8 mouse cellular contexts compared by ENCODE assay signal in genomic region chr10:115587301-115587969, GRCm38 (mm10). TPM values are rescaled to one million over a fixed set of nuclear protein-coding genes. Genes with fewer than 3 reads are reported as not detected.
A peak's percentile ranks its signal among the peaks of the same experiment; 100 is the strongest.
DNase-seq lines count a peak whose midpoint lies in the region; ATAC-seq and TF ChIP-seq lines count a peak whose summit lies in the region.

Gene Lgr5, minus strand, starts transcription at chr10:115587780.

- no peak within 1 kb of the TSS for H3K27ac ChIP-seq in intestine, embryonic 15.5 days
- H3K27ac ChIP-seq in small intestine, adult 2 months (ENCODE audit: insufficient read depth, low read depth, low read length), result no peak within 1 kb of the TSS

- under 1% methylated on average over 47 of the region's 47 CpGs for WGBS in intestine, embryonic 15.5 days
- WGBS in small intestine, adult 2 months, result under 1% methylated on average over 46 of the region's 47 CpGs

- peak within 1 kb of the TSS; percentile 97 for H3K4me2 ChIP-seq in intestine, embryonic 15.5 days (replicated peaks)

- no peak for TF ChIP-seq POLR2A in small intestine, adult 2 months (IDR thresholded peaks at IDR 0.05; ENCODE audit: low read depth, low read length)

- H3K4me3 ChIP-seq in intestine, embryonic 15.5 days (replicated peaks), result peak within 1 kb of the TSS; percentile 54
- peak within 1 kb of the TSS; percentile 55 for H3K4me3 ChIP-seq in small intestine, adult 2 months (ENCODE audit: low read depth, low read length)

- peaks cover 18% of the 10 kb centered on the region; the same call in 1 of the 2 replicates for H3K27me3 ChIP-seq in intestine, embryonic 15.5 days (replicated peaks)
- peaks cover 15% of the 10 kb centered on the region for H3K27me3 ChIP-seq in small intestine, adult 2 months (ENCODE audit: control insufficient read depth, insufficient read depth, low read length)

- DNase-seq in ZHBTc4 (ENCODE audit: low read depth, low spot score), result peak; percentile 62
- peak; percentile 77 for DNase-seq in cerebellum, adult 9-10 months
- peak in 1 of 2 experiments; percentile 68 for DNase-seq in frontal cortex, adult 2 months (ENCODE audit: extremely low spot score in 1 of 2, low spot score in 1 of 2)
- peak; percentile 53 to 72 for DNase-seq in left cerebral cortex, postnatal 25 days (ENCODE audit: low spot score in 2 of 2)
- DNase-seq in gastrocnemius, postnatal 36 days, result no peak

- peaks cover 12% of the 10 kb centered on the region for H3K4me1 ChIP-seq in intestine, embryonic 15.5 days (replicated peaks)
- peaks cover 6% of the 10 kb centered on the region for H3K4me1 ChIP-seq in small intestine, adult 2 months (ENCODE audit: control insufficient read depth, insufficient read depth, insufficient read length, low read length)

- peak within 1 kb of the TSS; percentile 31 for H3K9ac ChIP-seq in intestine, embryonic 15.5 days

- no peaks in the 10 kb centered on the region for H3K36me3 ChIP-seq in intestine, embryonic 15.5 days
- no peaks in the 10 kb centered on the region for H3K36me3 ChIP-seq in small intestine, adult 2 months (ENCODE audit: control insufficient read depth, insufficient read depth, low read length)

- ATAC-seq in intestine, embryonic 15.5 days, result peak; percentile 89
- peak; percentile 40 for ATAC-seq in megakaryocyte progenitor cell, adult 5-6 weeks (replicated peaks; ENCODE audit: poor library complexity)

- 0 out of 2 replicates have a peak, but pooled peaks have one; percentile 3 for TF ChIP-seq CTCF in small intestine, adult 2 months (IDR thresholded peaks at IDR 0.05; ENCODE audit: extremely low read depth, insufficient read length, insufficient replicate concordance, low read depth, low read length)

- intact Hi-C loops in left cerebral cortex, postnatal 25 days (cut with DNase I), result no loop called here
- intact Hi-C loops in gastrocnemius, postnatal 36 days (cut with DNase I), result no loop called here

- no peaks in the 10 kb centered on the region for H3K9me3 ChIP-seq in intestine, embryonic 15.5 days

RNA-seq across cellular contexts. Expression of gene Lgr5, which starts in this region (rescaled TPM):
- polyA plus RNA-seq in frontal cortex, adult 2 months (2012; rRNA removed), result 41.2 and 43.5 TPM in 2 replicates
- polyA plus RNA-seq in intestine, embryonic 15.5 days (2015; fragmentation: Nextera tagmentation; extraction: Ambion mirVana), result 5.3 TPM in 2 replicates
- 1 to 10 TPM; 2.5 to 4.4 TPM for total RNA-seq in left cerebral cortex, postnatal 25 days (2021)
- total RNA-seq in megakaryocyte progenitor cell, adult 5-6 weeks (2015), result not detected in 2 replicates
- total RNA-seq in megakaryocyte progenitor cell, adult 5-6 weeks (2017), result 0.14 TPM in 1 of 2 replicates, not detected in the other
- polyA plus RNA-seq in small intestine, adult 2 months (2012; rRNA removed), result 10.2 and 15.0 TPM in 2 replicates
- under 1 TPM in 1 of 2 experiments, not detected in 1; 0.05 TPM for total RNA-seq in gastrocnemius, postnatal 36 days (2021)

Comparison
In these comparisons a context has a peak if more than half of its experiments do, and no peak if none do; other contexts are left out.
1. Peak in ATAC-seq in megakaryocyte progenitor cell, adult 5-6 weeks; RNA of the gene not detected or under 1 TPM.
2. DNase-seq: peak in ZHBTc4 (single experiment), cerebellum, adult 9-10 months (single experiment) and left cerebral cortex, postnatal 25 days (2 of 2); none in gastrocnemius, postnatal 36 days (0 of 2).